Mouse (Mus musculus) embryonic facial prominence, embryonic 14.5 days (tissue): Measurements from ENCODE around the gene Sco2. TPM values are rescaled to one million over a fixed set of nuclear protein-coding genes. Genes with fewer than 3 reads are reported as not detected.

Experiments
- ATAC-seq: fragments of 200-750 bp; cut with Nextera tagmentation; 2 replicates; pipeline ENCODE4 v1.8.0; 2017; ENCODE audit warnings: low read depth, moderate number of reproducible peaks, moderate TSS enrichment
- DNase-seq: peaks from one replicate; pipeline ENCODE4 v3.0.0-alpha.2; 2015; ENCODE audit warnings: low spot score
- H3K27ac ChIP-seq: fragments of 300-500 bp; sonication (generic); replicated peaks from 2 replicates; pipeline ENCODE4 v1.5.1; 2014; ENCODE audit warnings: low read depth, mild to moderate bottlenecking, low read length, moderate library complexity
- H3K27me3 ChIP-seq: fragments of 300-500 bp; sonication (generic); replicated peaks from 2 replicates; pipeline ENCODE4 v1.6.1; 2014; ENCODE audit warnings: low read length; ENCODE audit not compliant: control insufficient read depth, insufficient read depth
- H3K36me3 ChIP-seq: fragments of 300-500 bp; sonication (generic); 2 replicates; pipeline ENCODE4 v1.6.1; 2014; ENCODE audit warnings: low read length, mixed read lengths; ENCODE audit not compliant: control insufficient read depth, insufficient read depth
- H3K4me1 ChIP-seq: fragments of 300-500 bp; sonication (generic); 2 replicates; pipeline ENCODE4 v1.6.1; 2014; ENCODE audit warnings: antibody characterized with exemption, low read length; ENCODE audit not compliant: control insufficient read depth, insufficient read depth
- H3K4me2 ChIP-seq: fragments of 300-500 bp; sonication (generic); 2 replicates; pipeline ENCODE4 v1.6.1; 2014; ENCODE audit warnings: low read depth, mild to moderate bottlenecking, low read length, moderate library complexity, mixed read lengths
- H3K4me3 ChIP-seq: fragments of 300-500 bp; sonication (generic); 2 replicates; pipeline ENCODE4 v1.5.1; 2014; ENCODE audit warnings: low read depth, mild to moderate bottlenecking, low read length
- H3K9ac ChIP-seq: fragments of 300-500 bp; sonication (generic); 2 replicates; pipeline ENCODE4 v1.6.1; 2014; ENCODE audit warnings: low read depth, mild to moderate bottlenecking, low read length, moderate library complexity, mixed read lengths
- H3K9me3 ChIP-seq: fragments of 300-500 bp; sonication (generic); 2 replicates; pipeline ENCODE4 v1.6.1; 2016; ENCODE audit warnings: low read length; ENCODE audit not compliant: control insufficient read depth
- WGBS: fragments of 180-500 bp; shearing (Covaris S2); extraction: QIAGEN DNeasy Blood & Tissue Kit; methylation state at CpG from one replicate; pipeline ENCODE4 v1.1.7; 2014; 5-methylcytosine and 5-hydroxymethylcytosine counted together
- polyA plus RNA-seq: library from polyadenylated mRNA; unstranded; fragments of >200 nt; fragmentation: Nextera tagmentation; extraction: Ambion mirVana; gene quantifications from 2 replicates; pipeline ENCODE4 v1.2.1, GENCODE M21; 2014

Sco2 gene
- polyA plus RNA-seq, 1 experiment from 2014 or later: 6.0 TPM

- WGBS: 19% methylated on average over 16 of the region's 16 CpGs
- no peak for DNase-seq
- no peak within 1 kb of the TSS for H3K4me3 ChIP-seq
- no peaks in the 10 kb centered on the region for H3K9me3 ChIP-seq
- H3K27ac ChIP-seq: no peak within 1 kb of the TSS
- no peak within 1 kb of the TSS for H3K9ac ChIP-seq
- H3K36me3 ChIP-seq: peaks cover 8% of the 10 kb centered on the region
- no peak for ATAC-seq
- peaks cover 20% of the 10 kb centered on the region; the same call in 1 of the 2 replicates for H3K4me1 ChIP-seq
- peaks cover 59% of the 10 kb centered on the region for H3K27me3 ChIP-seq
- H3K4me2 ChIP-seq: no peak within 1 kb of the TSS
These were observed 3.3 kb upstream of the Sco2 start, which contains the start of gene Tymp for GRCm38 (mm10) chr15:89376957-89377356. Tymp (minus strand) TSS chr15:89377039.

GRCm38 (mm10) chr15:89376040-89376439 is 2.4 kb upstream of the Sco2 start:
- Histone ChIP-seq H3K36me3 (peaks cover 18% of the 10 kb centered on the region), H3K9ac (no peak overlapping the region), H3K4me2 (no peak overlapping the region), H3K27ac (no peak overlapping the region), H3K4me1 (peaks cover 20% of the 10 kb centered on the region; the same call in 1 of the 2 replicates), H3K4me3 (no peak overlapping the region), H3K27me3 (peaks cover 58% of the 10 kb centered on the region), H3K9me3 (no peaks in the 10 kb centered on the region)
- DNase-seq: no peak
- ATAC-seq: no peak
- WGBS: 88% methylated on average over 7 of the region's 7 CpGs

GRCm38 (mm10) chr15:89374801-89375534 is 1.3 kb upstream of the Sco2 start:
- H3K4me3 ChIP-seq: no peak overlapping the region
- 92% methylated on average over 17 of the region's 17 CpGs for WGBS
- DNase-seq (no peak), ATAC-seq (no peak)
- H3K27ac ChIP-seq: no peak overlapping the region
- no peaks in the 10 kb centered on the region for H3K9me3 ChIP-seq
- H3K9ac ChIP-seq: no peak overlapping the region
- H3K4me2 ChIP-seq: peak overlapping the region; percentile 92; the same call in 1 of the 2 replicates
- H3K4me1 ChIP-seq: peaks cover 20% of the 10 kb centered on the region; the same call in 1 of the 2 replicates
- peaks cover 47% of the 10 kb centered on the region for H3K27me3 ChIP-seq
- peaks cover 28% of the 10 kb centered on the region for H3K36me3 ChIP-seq

- Histone ChIP-seq H3K27me3 (peaks cover 41% of the 10 kb centered on the region), H3K36me3 (peaks cover 35% of the 10 kb centered on the region), H3K9ac (peak overlapping the region; percentile 84), H3K4me1 (peaks cover 19% of the 10 kb centered on the region; the same call in 1 of the 2 replicates), H3K4me3 (peak overlapping the region; percentile 72), H3K9me3 (no peaks in the 10 kb centered on the region), H3K27ac (peak overlapping the region; percentile 86; the same call in 1 of the 2 replicates), H3K4me2 (peak overlapping the region; percentile 92)
- ATAC-seq (no peak), DNase-seq (no peak)
- WGBS: 49% methylated on average over 9 of the region's 9 CpGs
These were observed 694 bp upstream of the Sco2 start for GRCm38 (mm10) chr15:89374340-89374739.

GRCm38 (mm10) chr15:89373027-89373761 is 452 bp downstream of the Sco2 start:
- ATAC-seq (peak; percentile 90), DNase-seq (peak; percentile 89)
- peak overlapping the region; percentile 72 for H3K4me3 ChIP-seq
- WGBS: 1% methylated on average over 24 of the region's 35 CpGs
- H3K9me3 ChIP-seq: no peaks in the 10 kb centered on the region
- H3K4me1 ChIP-seq: peaks cover 8% of the 10 kb centered on the region; the same call in 1 of the 2 replicates
- peak overlapping the region; percentile 92 for H3K4me2 ChIP-seq
- H3K27me3 ChIP-seq: peaks cover 29% of the 10 kb centered on the region
- H3K36me3 ChIP-seq: peaks cover 46% of the 10 kb centered on the region
- peak overlapping the region; percentile 84 for H3K9ac ChIP-seq
- peak overlapping the region; percentile 86 for H3K27ac ChIP-seq

- H3K9me3 ChIP-seq: no peaks in the 10 kb centered on the region
- ATAC-seq (no peak), DNase-seq (no peak)
- H3K4me3 ChIP-seq: peak overlapping the region; percentile 72
- H3K27ac ChIP-seq: no peak overlapping the region
- 78% methylated on average over 7 of the region's 7 CpGs for WGBS
- H3K4me1 ChIP-seq: peaks cover 8% of the 10 kb centered on the region; the same call in 1 of the 2 replicates
- H3K4me2 ChIP-seq: peak overlapping the region; percentile 92
- peaks cover 23% of the 10 kb centered on the region for H3K27me3 ChIP-seq
- H3K36me3 ChIP-seq: peaks cover 53% of the 10 kb centered on the region
- peak overlapping the region; percentile 84 for H3K9ac ChIP-seq
These were observed 1.1 kb downstream of the Sco2 start for GRCm38 (mm10) chr15:89372536-89372935.

GRCm38 (mm10) chr15:89372068-89372467 is 1.6 kb downstream of the Sco2 start:
- Histone ChIP-seq H3K27me3 (peaks cover 18% of the 10 kb centered on the region), H3K4me3 (no peak overlapping the region), H3K4me1 (peaks cover 8% of the 10 kb centered on the region; the same call in 1 of the 2 replicates), H3K9me3 (no peaks in the 10 kb centered on the region), H3K36me3 (peaks cover 57% of the 10 kb centered on the region), H3K4me2 (no peak overlapping the region), H3K27ac (no peak overlapping the region), H3K9ac (no peak overlapping the region)
- DNase-seq: no peak
- no peak for ATAC-seq
- WGBS: 88% methylated on average over 13 of the region's 13 CpGs

GRCm38 (mm10) chr15:89365141-89365551 is 8.5 kb downstream of the Sco2 start:
- H3K4me3 ChIP-seq: no peak overlapping the region
- ATAC-seq: no peak
- no peak for DNase-seq
- H3K4me2 ChIP-seq: no peak overlapping the region
- H3K9me3 ChIP-seq: no peaks in the 10 kb centered on the region
- H3K27me3 ChIP-seq: no peaks in the 10 kb centered on the region
- H3K9ac ChIP-seq: no peak overlapping the region
- H3K27ac ChIP-seq: no peak overlapping the region
- no peaks in the 10 kb centered on the region for H3K4me1 ChIP-seq
- H3K36me3 ChIP-seq: peaks cover 98% of the 10 kb centered on the region
- WGBS: 88% methylated on average over 4 of the region's 4 CpGs
